Mouse (Mus musculus) hindbrain, embryonic 11.5 days (tissue): Measurements from ENCODE around the gene Frmd5. TPM values are rescaled to one million over a fixed set of nuclear protein-coding genes. Genes with fewer than 3 reads are reported as not detected.

Source experiments
- ATAC-seq: fragments of 200-750 bp; cut with Nextera tagmentation; 2 replicates; pipeline ENCODE4 v1.8.0; 2017; ENCODE audit warnings: mild to moderate bottlenecking, moderate TSS enrichment, moderate library complexity; ENCODE audit not compliant: low FRiP score
- DNase-seq: peaks from one replicate; pipeline ENCODE4 v3.0.0-alpha.2; 2015; ENCODE audit warnings: low spot score
- H3K27ac ChIP-seq: fragments of 300-500 bp; sonication (generic); 2 replicates; pipeline ENCODE4 v1.5.1; 2014; ENCODE audit warnings: mild to moderate bottlenecking, low read depth, low read length
- H3K27me3 ChIP-seq: fragments of 300-500 bp; sonication (generic); 2 replicates; pipeline ENCODE4 v1.6.1; 2014; ENCODE audit warnings: mild to moderate bottlenecking, low read length, moderate library complexity, mixed read lengths; ENCODE audit not compliant: control insufficient read depth, insufficient read depth
- H3K36me3 ChIP-seq: fragments of 300-500 bp; sonication (generic); 2 replicates; pipeline ENCODE4 v1.6.1; 2014; ENCODE audit warnings: mild to moderate bottlenecking, low read length, moderate library complexity, mixed read lengths; ENCODE audit not compliant: control insufficient read depth, insufficient read depth
- H3K4me1 ChIP-seq: fragments of 300-500 bp; sonication (generic); replicated peaks from 2 replicates; pipeline ENCODE4 v1.6.1; 2014; ENCODE audit warnings: low read length, mixed read lengths; ENCODE audit not compliant: control insufficient read depth, insufficient read depth
- H3K4me2 ChIP-seq: fragments of 300-500 bp; sonication (generic); replicated peaks from 2 replicates; pipeline ENCODE4 v1.6.1; 2014; ENCODE audit warnings: mild to moderate bottlenecking, low read depth, low read length
- H3K4me3 ChIP-seq: fragments of 300-500 bp; sonication (generic); 2 replicates; pipeline ENCODE4 v1.5.1; 2014; ENCODE audit warnings: low read depth, low read length
- H3K9ac ChIP-seq: fragments of 300-500 bp; sonication (generic); 2 replicates; pipeline ENCODE4 v1.6.1; 2014; ENCODE audit warnings: low read depth, low read length
- H3K9me3 ChIP-seq: fragments of 300-500 bp; sonication (generic); 2 replicates; pipeline ENCODE4 v1.6.1; 2016; ENCODE audit warnings: low read length; ENCODE audit not compliant: control insufficient read depth
- WGBS: fragments of 180-500 bp; shearing (Covaris S2); extraction: QIAGEN DNeasy Blood & Tissue Kit; methylation state at CpG from one replicate; pipeline ENCODE4 v1.1.7; 2014; 5-methylcytosine and 5-hydroxymethylcytosine counted together
- polyA plus RNA-seq: library from polyadenylated mRNA; unstranded; fragments of >200 nt; fragmentation: Nextera tagmentation; extraction: Ambion mirVana; gene quantifications from 2 replicates; pipeline ENCODE4 v1.2.1, GENCODE M21; 2014

Frmd5 gene
- polyA plus RNA-seq, 1 experiment from 2014 or later, result 18.5 TPM

GRCm38 (mm10) chr2:121723796-121724195 lies 83.1 kb downstream of the Frmd5 start:
- no peaks in the 10 kb centered on the region for H3K36me3 ChIP-seq
- H3K27ac ChIP-seq, result no peak overlapping the region
- H3K4me3 ChIP-seq, result no peak overlapping the region
- ATAC-seq (no peak), DNase-seq (no peak)
- H3K4me1 ChIP-seq, result no peaks in the 10 kb centered on the region
- no peaks in the 10 kb centered on the region for H3K9me3 ChIP-seq
- WGBS, result 91% methylated on average over 8 of the region's 8 CpGs
- no peak overlapping the region for H3K9ac ChIP-seq
- H3K4me2 ChIP-seq, result no peak overlapping the region
- H3K27me3 ChIP-seq, result no peaks in the 10 kb centered on the region

DNA sequence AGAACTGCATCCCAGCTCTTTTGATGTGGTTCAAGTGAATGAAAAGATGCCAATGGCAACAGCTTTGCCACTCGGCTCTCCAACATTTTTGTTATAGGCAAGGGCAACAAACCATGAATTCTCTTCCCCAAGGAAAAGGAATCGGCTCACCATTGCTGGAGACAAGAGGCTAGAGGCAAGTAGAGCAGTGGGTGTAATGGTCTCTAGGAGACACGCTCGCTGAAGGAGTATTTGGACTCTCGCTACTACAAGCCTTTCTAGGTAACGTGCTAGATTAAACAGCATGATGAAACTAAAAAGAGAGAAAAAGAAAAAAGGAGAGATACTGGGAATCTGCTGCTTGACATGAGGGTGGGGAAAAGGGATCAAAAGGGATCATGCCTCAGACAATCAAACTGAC lies 87.9 kb downstream of the Frmd5 start:
- H3K9me3 ChIP-seq, result no peaks in the 10 kb centered on the region
- H3K4me1 ChIP-seq, result no peaks in the 10 kb centered on the region
- 77% methylated on average over 6 of the region's 6 CpGs for WGBS
- no peak overlapping the region for H3K27ac ChIP-seq
- H3K4me2 ChIP-seq, result no peak overlapping the region
- H3K4me3 ChIP-seq, result no peak overlapping the region
- H3K27me3 ChIP-seq, result no peaks in the 10 kb centered on the region
- ATAC-seq, result no peak
- H3K36me3 ChIP-seq, result no peaks in the 10 kb centered on the region
- DNase-seq, result no peak
- no peak overlapping the region for H3K9ac ChIP-seq

DNA sequence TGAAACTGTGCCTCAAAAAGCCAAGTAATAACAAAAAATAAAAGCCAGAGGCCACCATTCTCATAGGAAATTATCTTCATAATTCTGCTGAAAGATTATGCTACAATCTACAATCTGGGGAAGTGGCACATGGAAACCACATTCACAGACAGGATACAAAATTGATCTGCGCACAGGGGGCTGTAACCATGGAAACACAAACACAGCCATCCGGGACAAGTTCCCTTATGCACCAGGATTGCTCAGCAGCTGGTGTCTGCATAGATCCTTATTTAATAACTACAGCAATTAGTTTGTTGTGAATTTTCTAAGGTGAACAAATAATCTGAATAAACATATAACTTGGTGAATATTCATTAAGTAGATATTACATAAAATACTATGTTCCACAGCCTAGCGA lies 89.8 kb downstream of the Frmd5 start:
- no peak for ATAC-seq
- H3K4me1 ChIP-seq, result no peaks in the 10 kb centered on the region
- no peak overlapping the region for H3K9ac ChIP-seq
- no peak for DNase-seq
- whole genome bisulfite sequencing, result 65% methylated on average over 3 of the region's 3 CpGs
- no peak overlapping the region for H3K27ac ChIP-seq
- H3K4me3 ChIP-seq, result no peak overlapping the region
- no peaks in the 10 kb centered on the region for H3K9me3 ChIP-seq
- no peak overlapping the region for H3K4me2 ChIP-seq
- no peaks in the 10 kb centered on the region for H3K27me3 ChIP-seq
- no peaks in the 10 kb centered on the region for H3K36me3 ChIP-seq

DNA sequence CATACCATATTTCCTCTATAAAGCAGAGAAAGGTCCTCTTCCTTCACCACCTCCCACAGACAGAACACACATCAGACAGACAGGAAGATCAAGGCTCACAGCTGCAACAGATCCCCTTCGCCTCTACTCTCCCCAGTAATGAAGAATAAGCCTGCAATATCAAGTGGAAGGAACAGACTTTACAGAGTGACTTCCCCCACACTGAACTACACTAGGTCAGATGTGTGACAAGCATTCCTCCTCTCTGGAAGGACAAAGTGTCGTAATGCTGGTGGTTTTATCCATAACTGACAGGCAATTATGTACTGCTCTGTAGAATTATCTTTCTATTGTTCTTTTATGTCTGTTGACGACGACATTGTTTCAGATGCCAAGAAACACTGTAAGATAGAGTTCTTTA lies 93.3 kb downstream of the Frmd5 start:
- H3K27ac ChIP-seq, result no peak overlapping the region
- no peaks in the 10 kb centered on the region for H3K9me3 ChIP-seq
- 95% methylated on average over 4 of the region's 4 CpGs for WGBS
- no peaks in the 10 kb centered on the region for H3K27me3 ChIP-seq
- H3K9ac ChIP-seq, result no peak overlapping the region
- DNase-seq (no peak), ATAC-seq (no peak)
- no peak overlapping the region for H3K4me2 ChIP-seq
- H3K36me3 ChIP-seq, result no peaks in the 10 kb centered on the region
- no peaks in the 10 kb centered on the region for H3K4me1 ChIP-seq
- no peak overlapping the region for H3K4me3 ChIP-seq

- H3K4me3 ChIP-seq, result no peak overlapping the region
- ATAC-seq (no peak), DNase-seq (no peak)
- H3K9ac ChIP-seq, result no peak overlapping the region
- no peaks in the 10 kb centered on the region for H3K27me3 ChIP-seq
- no peaks in the 10 kb centered on the region for H3K9me3 ChIP-seq
- H3K4me2 ChIP-seq, result no peak overlapping the region
- H3K4me1 ChIP-seq, result no peaks in the 10 kb centered on the region
- no peak overlapping the region for H3K27ac ChIP-seq
- no peaks in the 10 kb centered on the region for H3K36me3 ChIP-seq
- WGBS, result 24% methylated on average over 9 of the region's 9 CpGs
These were observed 95.0 kb downstream of the Frmd5 start for GRCm38 (mm10) chr2:121711748-121712384.

DNA sequence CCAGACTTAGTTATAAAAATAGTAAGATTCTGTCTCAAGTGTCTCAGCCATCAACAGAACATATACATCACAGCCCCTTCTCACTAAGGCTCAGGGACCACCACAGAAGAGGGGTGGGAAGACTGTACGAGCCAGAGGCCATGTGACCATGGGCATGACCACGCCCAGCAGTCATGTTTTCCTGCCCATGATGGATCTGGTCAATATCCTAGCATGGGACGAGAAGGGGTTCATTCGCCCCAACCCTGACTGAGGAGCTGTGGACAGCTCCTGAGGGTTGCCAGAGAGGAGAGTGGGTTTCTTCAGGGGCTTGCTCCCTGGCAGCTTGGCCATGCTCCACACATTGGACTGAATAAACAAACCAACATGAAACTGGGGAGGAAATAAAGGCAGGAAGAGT lies 97.8 kb downstream of the Frmd5 start:
- ATAC-seq (no peak), DNase-seq (no peak)

GRCm38 (mm10) chr2:121707461-121707860 lies 99.4 kb downstream of the Frmd5 start:
- no peak overlapping the region for H3K4me2 ChIP-seq
- WGBS, result 92% methylated on average over 5 of the region's 5 CpGs

More for the DNA sequence above, 97.8 kb downstream of the Frmd5 start:
- Histone ChIP-seq H3K4me2 (no peak overlapping the region), H3K9ac (no peak overlapping the region), H3K9me3 (no peaks in the 10 kb centered on the region), H3K36me3 (no peaks in the 10 kb centered on the region), H3K27ac (no peak overlapping the region), H3K4me3 (no peak overlapping the region), H3K4me1 (no peaks in the 10 kb centered on the region), H3K27me3 (no peaks in the 10 kb centered on the region)
- WGBS, result 86% methylated on average over 4 of the region's 4 CpGs

DNA sequence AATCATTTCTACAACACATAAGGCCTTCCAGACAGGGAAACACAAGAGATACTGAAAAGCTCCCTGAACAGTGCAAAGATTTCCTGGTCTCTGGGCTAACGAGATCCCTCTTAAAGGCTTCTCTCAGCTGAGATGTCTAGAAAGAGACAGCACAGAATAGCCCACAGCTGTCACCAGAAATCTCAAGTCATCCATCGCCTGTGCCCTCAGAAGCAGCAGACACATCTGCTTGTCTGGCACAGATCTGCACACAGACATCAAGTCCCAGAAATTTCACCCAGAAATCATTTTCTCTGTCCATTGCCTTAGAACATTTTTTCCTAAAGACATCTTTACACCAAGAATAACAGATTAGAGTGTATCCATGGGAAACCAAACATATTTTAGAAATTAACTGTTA lies 101.1 kb downstream of the Frmd5 start:
- no peak overlapping the region for H3K4me3 ChIP-seq
- no peak overlapping the region for H3K4me2 ChIP-seq
- H3K4me1 ChIP-seq, result no peaks in the 10 kb centered on the region
- ATAC-seq (no peak), DNase-seq (no peak)
- H3K9ac ChIP-seq, result no peak overlapping the region
- no peaks in the 10 kb centered on the region for H3K9me3 ChIP-seq
- no peaks in the 10 kb centered on the region for H3K36me3 ChIP-seq
- no peak overlapping the region for H3K27ac ChIP-seq
- 65% methylated on average over 2 of the region's 2 CpGs for WGBS
- H3K27me3 ChIP-seq, result no peaks in the 10 kb centered on the region

More at GRCm38 (mm10) chr2:121707461-121707860, 99.4 kb downstream of the Frmd5 start:
- Histone ChIP-seq H3K9ac (no peak overlapping the region), H3K36me3 (no peaks in the 10 kb centered on the region), H3K27me3 (no peaks in the 10 kb centered on the region), H3K4me3 (no peak overlapping the region), H3K9me3 (no peaks in the 10 kb centered on the region), H3K4me1 (no peaks in the 10 kb centered on the region), H3K27ac (no peak overlapping the region)
- DNase-seq (no peak), ATAC-seq (no peak)

DNA sequence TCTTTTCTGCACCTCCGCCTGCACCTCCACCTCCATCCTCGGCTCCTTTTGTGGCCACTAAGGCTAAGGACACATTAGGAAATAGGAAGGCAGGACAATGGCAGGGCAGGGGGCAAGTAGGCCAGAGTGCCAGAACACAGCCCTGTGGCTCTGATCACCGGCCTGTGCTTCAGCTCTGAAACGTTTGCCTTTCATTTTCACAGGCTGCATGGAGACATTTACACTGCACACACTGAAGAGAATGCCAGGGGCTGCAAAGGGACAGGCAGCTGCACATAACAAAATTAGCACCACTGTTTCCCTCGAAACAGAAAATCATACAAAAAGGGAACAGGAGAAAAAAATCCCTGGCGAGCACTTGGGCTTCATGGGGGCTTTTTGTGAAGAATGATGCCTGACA lies 107.6 kb downstream of the Frmd5 start:
- Histone ChIP-seq H3K4me1 (no peaks in the 10 kb centered on the region), H3K27me3 (no peaks in the 10 kb centered on the region), H3K27ac (no peak overlapping the region), H3K9me3 (no peaks in the 10 kb centered on the region), H3K4me3 (no peak overlapping the region), H3K36me3 (no peaks in the 10 kb centered on the region), H3K9ac (no peak overlapping the region), H3K4me2 (no peak overlapping the region)
- ATAC-seq (no peak), DNase-seq (no peak)
- WGBS, result 24% methylated on average over 6 of the region's 6 CpGs
